Mouse (Mus musculus): ENCODE measurements around the gene Zfp691.

Zfp691 gene

GRCm38 (mm10) chr4:119124771-119125273, 49.2 kb downstream of the Zfp691 start:
- DNase-seq (ENCODE audit: low spot score in 2 of 2): no peak

- peak in 1 of 2 experiments; percentile 36 for DNase-seq (ENCODE audit: low spot score in 2 of 2)
Measured at GRCm38 (mm10) chr4:119121249-119121648, 52.7 kb downstream of the Zfp691 start.

- DNase-seq (ENCODE audit: low spot score in 2 of 2): no peak
Measured at GRCm38 (mm10) chr4:119120095-119120494, 53.9 kb downstream of the Zfp691 start.

All from spleen, postnatal 10 days (tissue).